ENCODE assay signal across 12 mouse cellular contexts in the genomic region with DNA sequence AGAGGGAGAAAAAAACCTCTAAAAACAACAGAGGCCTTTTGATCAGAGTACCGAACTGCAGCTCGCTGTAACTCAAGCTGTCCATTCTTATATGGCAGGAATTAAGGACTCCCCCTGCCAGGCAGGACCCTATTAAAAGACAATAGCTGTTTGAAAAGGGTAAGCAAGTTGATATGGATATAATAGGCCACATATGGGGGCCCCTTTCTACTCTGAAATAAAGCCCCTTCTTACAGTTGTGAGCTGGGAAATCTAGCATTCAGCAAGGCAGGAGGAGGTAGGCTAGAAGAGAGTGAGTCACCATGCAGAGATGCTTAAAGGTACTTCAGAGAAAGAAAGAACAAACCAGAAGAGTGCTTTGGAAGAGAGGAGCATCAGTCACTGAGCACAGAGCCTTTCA. TPM values are rescaled to one million over a fixed set of nuclear protein-coding genes. Genes with fewer than 3 reads are reported as not detected.
A peak's percentile ranks its signal among the peaks of the same experiment; 100 is the strongest.
DNase-seq lines count a peak whose midpoint lies in the region; ATAC-seq and TF ChIP-seq lines count a peak whose summit lies in the region.
"Had no signal": no experiment of that assay in that cellular context is flagged by ENCODE, and none has a peak within 500 bp of the region (broad histone marks: within the 10 kb centered on the region; RNA-seq: fewer than 3 reads in every experiment).

No protein-coding gene starts in this region.

- peaks cover 8% of the 10 kb centered on the region for H3K4me1 ChIP-seq in heart, embryonic 12.5 days (replicated peaks)
- H3K4me1 ChIP-seq in forebrain, postnatal 0 days (ENCODE audit: insufficient read depth), result no peaks in the 10 kb centered on the region
- H3K4me1 ChIP-seq in midbrain, embryonic 14.5 days (ENCODE audit: control insufficient read depth, insufficient read depth, low read length), result peaks cover 14% of the 10 kb centered on the region

- H3K4me3 ChIP-seq in heart, embryonic 12.5 days, result no peak overlapping the region
- no peak overlapping the region for H3K4me3 ChIP-seq in forebrain, postnatal 0 days (ENCODE audit: low read depth, low read length)
- no peak overlapping the region for H3K4me3 ChIP-seq in midbrain, embryonic 14.5 days (replicated peaks; ENCODE audit: low read depth, low read length)
- H3K4me3 ChIP-seq: limb, embryonic 13.5 days had no signal

- peak; percentile 42 for DNase-seq in heart, adult 11 months
- DNase-seq in brain, embryonic 18.5 days (ENCODE audit: low read depth, low spot score), result peak; percentile 22
- DNase-seq in forebrain, postnatal 0 days, result no peak
- DNase-seq in midbrain, embryonic 14.5 days, result peak; percentile 41
- DNase-seq in urinary bladder, postnatal 25 days (ENCODE audit: low spot score), result no peak
- no peak for DNase-seq in ovary, postnatal 36 days (ENCODE audit: low spot score)
- no peak for DNase-seq in frontal cortex, postnatal 36 days (ENCODE audit: low spot score in 2 of 2)
- DNase-seq: adrenal gland, postnatal 25 days; cerebellum, postnatal 25 days; kidney, postnatal 14 days had no signal

- H3K27me3 ChIP-seq in heart, embryonic 12.5 days (replicated peaks), result no peaks in the 10 kb centered on the region
- no peaks in the 10 kb centered on the region for H3K27me3 ChIP-seq in forebrain, postnatal 0 days (ENCODE audit: insufficient read depth, low read length)
- no peaks in the 10 kb centered on the region for H3K27me3 ChIP-seq in midbrain, embryonic 14.5 days (ENCODE audit: control insufficient read depth, insufficient read depth, low read length)
- H3K27me3 ChIP-seq: limb, embryonic 13.5 days had no signal

- no peak overlapping the region for H3K4me2 ChIP-seq in heart, embryonic 12.5 days
- H3K4me2 ChIP-seq in forebrain, postnatal 0 days (ENCODE audit: low read depth), result no peak overlapping the region
- no peak overlapping the region for H3K4me2 ChIP-seq in midbrain, embryonic 14.5 days (ENCODE audit: low read length)
- H3K4me2 ChIP-seq: limb, embryonic 13.5 days had no signal

- 66% methylated on average over 2 of the region's 2 CpGs for WGBS in heart, embryonic 12.5 days
- 1% methylated on average over 2 of the region's 2 CpGs for WGBS in forebrain, postnatal 0 days
- 4% methylated on average over 2 of the region's 2 CpGs for WGBS in midbrain, embryonic 14.5 days

- no peaks in the 10 kb centered on the region for H3K36me3 ChIP-seq in heart, embryonic 12.5 days
- no peaks in the 10 kb centered on the region for H3K36me3 ChIP-seq in forebrain, postnatal 0 days (ENCODE audit: insufficient read depth)
- no peaks in the 10 kb centered on the region for H3K36me3 ChIP-seq in midbrain, embryonic 14.5 days (ENCODE audit: control insufficient read depth, insufficient read depth, low read length)
- H3K36me3 ChIP-seq: limb, embryonic 13.5 days had no signal

- no peak overlapping the region for H3K9ac ChIP-seq in heart, embryonic 12.5 days
- H3K9ac ChIP-seq in forebrain, postnatal 0 days, result no peak overlapping the region
- no peak overlapping the region for H3K9ac ChIP-seq in midbrain, embryonic 14.5 days (replicated peaks; ENCODE audit: low read length)
- H3K9ac ChIP-seq: limb, embryonic 13.5 days had no signal

- H3K9me3 ChIP-seq in heart, embryonic 12.5 days (replicated peaks), result no peaks in the 10 kb centered on the region
- H3K9me3 ChIP-seq in forebrain, postnatal 0 days (ENCODE audit: low read length), result no peaks in the 10 kb centered on the region
- H3K9me3 ChIP-seq in midbrain, embryonic 14.5 days (ENCODE audit: control insufficient read depth, low read length), result no peaks in the 10 kb centered on the region
- H3K9me3 ChIP-seq: limb, embryonic 13.5 days had no signal

- H3K27ac ChIP-seq in heart, embryonic 12.5 days (ENCODE audit: poor library complexity, severe bottlenecking), result no peak overlapping the region
- H3K27ac ChIP-seq in forebrain, postnatal 0 days (ENCODE audit: low read depth, low read length), result no peak overlapping the region
- H3K27ac ChIP-seq in midbrain, embryonic 14.5 days (replicated peaks; ENCODE audit: low read depth, low read length), result peak overlapping the region; percentile 71
- H3K27ac ChIP-seq: limb, embryonic 13.5 days had no signal

- TF ChIP-seq CTCF in forebrain, postnatal 0 days (IDR thresholded peaks at IDR 0.05; ENCODE audit: low read depth), result no peak

- no peak for ATAC-seq in heart, embryonic 12.5 days (ENCODE audit: insufficient number of reproducible peaks, low FRiP score)
- ATAC-seq in forebrain, postnatal 0 days, result peak; percentile 66
- no peak for ATAC-seq in midbrain, embryonic 14.5 days (ENCODE audit: low FRiP score, low TSS enrichment)

RNA-seq across cellular contexts. Expression of a gene that starts 44.8 kb away (rescaled TPM):
- polyA plus RNA-seq in heart, embryonic 12.5 days (2016; fragmentation: Nextera tagmentation; extraction: Ambion mirVana), result 35.7 and 40.1 TPM in 2 replicates
- total RNA-seq in forebrain, postnatal 0 days (2014; rRNA removed), result 127 and 147 TPM in 2 replicates
- 165 and 182 TPM in 2 replicates for polyA plus RNA-seq in forebrain, postnatal 0 days (2015; fragmentation: Nextera tagmentation; extraction: Ambion mirVana)
- polyA plus RNA-seq in midbrain, embryonic 14.5 days (2014; fragmentation: Nextera tagmentation; extraction: Ambion mirVana), result 175 and 176 TPM in 2 replicates

RNA-seq across cellular contexts. Expression of a gene that starts 57.6 kb away (rescaled TPM):
- 4.4 and 4.9 TPM in 2 replicates for polyA plus RNA-seq in heart, embryonic 12.5 days (2016; fragmentation: Nextera tagmentation; extraction: Ambion mirVana)
- 12.0 and 13.7 TPM in 2 replicates for total RNA-seq in forebrain, postnatal 0 days (2014; rRNA removed)
- 2.8 and 4.1 TPM in 2 replicates for polyA plus RNA-seq in forebrain, postnatal 0 days (2015; fragmentation: Nextera tagmentation; extraction: Ambion mirVana)
- 2.8 and 4.7 TPM in 2 replicates for polyA plus RNA-seq in midbrain, embryonic 14.5 days (2014; fragmentation: Nextera tagmentation; extraction: Ambion mirVana)

Comparison
In these comparisons a context has a peak if more than half of its experiments do, and no peak if none do; other contexts are left out.
1. DNase-seq: peak in heart, adult 11 months (single experiment), brain, embryonic 18.5 days (single experiment) and midbrain, embryonic 14.5 days (single experiment); none in forebrain, postnatal 0 days (single experiment), urinary bladder, postnatal 25 days (single experiment), ovary, postnatal 36 days (single experiment) and frontal cortex, postnatal 36 days (0 of 2).